Mouse (Mus musculus): ENCODE results near the gene Jpt1. TPM values are rescaled to one million over a fixed set of nuclear protein-coding genes. Genes with fewer than 3 reads are reported as not detected.
A peak's percentile ranks its signal among the peaks of the same experiment; 100 is the strongest.

Jpt1 gene
- total and polyA plus RNA-seq, 3 experiments: 110 to 116 (median 110) TPM

DNA sequence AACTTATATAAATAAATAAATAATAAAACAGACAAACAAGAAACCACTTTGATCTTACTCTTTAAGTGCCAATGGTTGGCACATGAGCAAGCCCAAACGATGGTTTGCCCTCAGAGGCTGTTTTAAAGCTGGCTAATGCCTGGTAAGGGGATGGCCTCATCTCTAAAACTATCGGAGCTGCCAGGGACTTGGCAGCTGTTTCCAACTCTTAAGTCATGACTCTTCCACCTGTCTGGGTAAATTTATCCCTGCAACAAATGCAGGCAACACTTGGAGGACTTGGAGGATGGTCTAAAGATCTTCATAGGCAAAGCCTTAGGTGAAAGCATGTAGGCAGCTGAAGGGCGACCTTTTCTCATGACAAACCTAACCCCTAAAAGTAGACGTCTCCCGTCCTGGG, 2.8 kb upstream of the Jpt1 start:
- no peaks in the 10 kb centered on the region for H3K36me3 ChIP-seq (ENCODE audit: control insufficient read depth, insufficient read depth, low read length)
- intact Hi-C loops (cut with DNase I): no loop called here

DNA sequence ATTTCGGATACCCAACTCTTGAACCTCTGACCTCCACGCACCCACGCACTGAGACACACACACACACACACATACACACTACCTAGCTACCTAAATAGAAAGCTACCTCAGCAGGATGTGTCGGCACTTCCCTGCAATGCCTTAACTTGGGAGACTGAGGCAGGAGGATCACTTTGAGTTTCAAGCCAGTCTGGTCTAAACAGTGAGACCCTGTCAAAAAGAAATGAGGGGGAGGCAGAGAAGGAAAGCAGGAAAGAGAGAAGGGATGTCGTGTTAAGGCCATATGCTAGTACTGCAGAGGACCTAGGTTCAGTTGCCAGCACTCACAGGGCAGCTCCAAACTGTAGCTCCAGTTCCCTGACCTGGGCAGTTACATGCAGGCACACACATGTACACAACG, 834 bp upstream of the Jpt1 start:
- intact Hi-C loops (cut with DNase I): no loop called here

More for the DNA sequence above, 2.8 kb upstream of the Jpt1 start:
- WGBS: 80% methylated on average over 5 of the region's 5 CpGs
- Histone ChIP-seq H3K4me3 (no peak overlapping the region), H3K27ac (no peak overlapping the region), H3K27me3 (ENCODE audit: control insufficient read depth, insufficient read depth, low read length) (no peaks in the 10 kb centered on the region), H3K79me2 (replicated peaks; ENCODE audit: control insufficient read depth, insufficient read depth, low read length) (no peaks in the 10 kb centered on the region), H3K9ac (ENCODE audit: low read depth, low read length) (no peak overlapping the region), H3K4me1 (ENCODE audit: control insufficient read depth, insufficient read depth, low read length) (peaks cover 11% of the 10 kb centered on the region)
- no peak for TF ChIP-seq POLR2A (IDR thresholded peaks at IDR 0.05; ENCODE audit: insufficient read depth, low read depth, low read length)
- TF ChIP-seq CTCF (IDR thresholded peaks at IDR 0.05): no peak
- TF ChIP-seq EP300 (IDR thresholded peaks at IDR 0.05; ENCODE audit: insufficient read depth, low read depth, low read length): no peak
- no peak for DNase-seq

DNA sequence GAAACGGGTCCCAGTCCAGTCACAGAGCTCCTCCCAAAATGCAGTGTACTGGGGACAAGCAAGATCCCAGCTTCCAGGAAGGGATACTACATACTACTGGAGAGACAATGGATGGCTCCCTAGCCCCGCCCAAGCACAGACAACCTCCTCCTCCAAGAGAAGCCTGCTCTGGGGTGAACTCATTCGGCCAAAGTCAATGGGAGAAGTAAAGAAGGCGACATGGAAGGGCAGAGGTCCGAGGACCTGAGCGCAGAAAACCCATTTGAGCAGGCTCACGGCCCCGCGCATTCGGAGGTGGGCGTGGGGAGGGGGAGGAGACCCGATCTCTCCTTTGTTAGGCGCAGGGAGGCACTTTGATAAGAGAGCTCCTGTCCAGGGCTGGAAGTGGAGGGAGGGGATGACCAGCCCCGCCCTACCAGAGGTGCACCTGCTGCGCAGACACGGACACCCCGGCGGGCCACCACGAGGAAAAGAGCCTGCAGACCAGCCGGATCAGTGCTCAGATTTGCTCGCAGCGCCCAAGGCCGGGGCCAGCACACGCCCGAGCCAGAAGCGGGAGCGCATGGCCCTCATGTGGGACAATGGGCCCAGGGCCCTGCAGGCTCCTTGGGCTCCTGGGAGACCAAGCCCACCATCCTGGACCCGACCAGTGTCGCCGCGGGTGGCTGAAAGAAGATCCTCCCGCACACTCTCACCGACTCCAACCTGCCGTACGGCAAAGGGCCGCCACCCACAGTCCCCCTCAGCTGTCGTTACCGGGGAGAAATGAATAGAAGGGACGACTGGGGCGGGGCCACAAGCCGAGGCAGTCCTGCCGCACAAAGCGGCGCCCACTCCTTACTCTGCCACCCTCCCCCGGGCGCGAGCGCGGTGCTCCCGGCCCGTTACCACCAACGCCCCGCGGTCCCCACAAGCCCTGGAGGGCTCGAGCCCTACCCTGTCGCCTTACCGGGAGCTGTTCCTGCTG, 633 bp downstream of the Jpt1 start:
- DNase-seq: peak in 1 of 2 experiments; percentile 53
- Histone ChIP-seq H3K79me2 (replicated peaks; ENCODE audit: control insufficient read depth, insufficient read depth, low read length) (no peaks in the 10 kb centered on the region; the same call in 1 of the 2 replicates), H3K4me1 (ENCODE audit: control insufficient read depth, insufficient read depth, low read length) (peaks cover 18% of the 10 kb centered on the region), H3K36me3 (ENCODE audit: control insufficient read depth, insufficient read depth, low read length) (no peaks in the 10 kb centered on the region), H3K27me3 (ENCODE audit: control insufficient read depth, insufficient read depth, low read length) (no peaks in the 10 kb centered on the region), H3K4me3 (peak overlapping the region; percentile 94), H3K9ac (ENCODE audit: low read depth, low read length) (peak overlapping the region; percentile 90), H3K27ac (peak overlapping the region; percentile 75)
- under 1% methylated on average over 57 of the region's 57 CpGs for WGBS
- TF ChIP-seq EP300 (IDR thresholded peaks at IDR 0.05; ENCODE audit: insufficient read depth, low read depth, low read length) (no peak), POLR2A (IDR thresholded peaks at IDR 0.05; ENCODE audit: insufficient read depth, low read depth, low read length) (no peak), CTCF (IDR thresholded peaks at IDR 0.05) (no peak)
- intact Hi-C loops (cut with DNase I): loop anchor here (1.0 to 2.0 kb wide), 2 partner anchors 22 to 23 kb away; partner anchors contain the start of gene Nt5c

More for the DNA sequence above, 834 bp upstream of the Jpt1 start:
- H3K27me3 ChIP-seq (ENCODE audit: control insufficient read depth, insufficient read depth, low read length): no peaks in the 10 kb centered on the region
- no peaks in the 10 kb centered on the region; the same call in 1 of the 2 replicates for H3K79me2 ChIP-seq (replicated peaks; ENCODE audit: control insufficient read depth, insufficient read depth, low read length)
- H3K9ac ChIP-seq (ENCODE audit: low read depth, low read length): no peak overlapping the region
- no peak overlapping the region for H3K4me3 ChIP-seq
- WGBS: 63% methylated on average over 6 of the region's 6 CpGs
- no peak overlapping the region for H3K27ac ChIP-seq
- H3K36me3 ChIP-seq (ENCODE audit: control insufficient read depth, insufficient read depth, low read length): no peaks in the 10 kb centered on the region
- TF ChIP-seq EP300 (IDR thresholded peaks at IDR 0.05; ENCODE audit: insufficient read depth, low read depth, low read length) (no peak), CTCF (IDR thresholded peaks at IDR 0.05) (no peak), POLR2A (IDR thresholded peaks at IDR 0.05; ENCODE audit: insufficient read depth, low read depth, low read length) (no peak)
- no peak for DNase-seq
- H3K4me1 ChIP-seq (ENCODE audit: control insufficient read depth, insufficient read depth, low read length): peaks cover 13% of the 10 kb centered on the region

DNA sequence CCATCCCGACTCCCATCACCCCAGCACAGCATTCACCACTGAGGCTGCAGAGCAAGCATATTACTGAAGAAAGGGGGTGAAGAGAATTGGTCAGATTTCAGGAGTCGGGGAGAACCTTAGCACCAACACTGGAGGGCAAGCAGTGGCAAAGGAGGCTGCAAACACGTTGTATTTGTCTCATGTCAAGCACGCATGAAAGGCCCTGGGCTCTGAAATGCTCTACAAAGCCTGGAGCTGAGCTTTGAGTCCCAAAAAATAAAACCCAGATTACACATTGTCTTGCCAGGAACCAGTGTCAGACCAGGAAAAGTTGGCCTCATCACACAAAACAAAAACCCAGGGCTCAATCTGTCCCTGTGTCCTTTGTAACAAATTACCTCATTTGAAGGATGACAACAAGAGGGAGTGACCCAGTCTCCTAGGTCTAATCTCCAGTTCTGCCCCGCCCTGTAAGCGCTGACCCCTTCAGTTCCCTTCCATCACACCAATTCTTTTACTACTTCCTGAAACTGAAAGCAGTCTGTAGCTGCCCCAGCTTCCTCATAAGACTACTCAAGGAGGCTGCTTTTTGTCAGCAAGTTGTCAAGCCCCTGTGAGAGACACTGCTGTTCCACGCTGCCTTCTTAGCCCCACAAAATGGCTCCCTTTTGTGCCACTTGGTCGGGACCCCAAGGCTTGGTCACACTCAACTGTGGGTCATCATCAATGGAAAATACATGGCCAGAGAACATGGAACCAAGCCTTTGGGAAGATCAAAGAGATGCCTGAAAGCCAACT, 1.6 kb downstream of the Jpt1 start:
- 0 out of 2 replicates have a peak, but pooled peaks have one; percentile 45 for TF ChIP-seq POLR2A (IDR thresholded peaks at IDR 0.05; ENCODE audit: insufficient read depth, low read depth, low read length)
- no peak for TF ChIP-seq EP300 (IDR thresholded peaks at IDR 0.05; ENCODE audit: insufficient read depth, low read depth, low read length)
- TF ChIP-seq CTCF (IDR thresholded peaks at IDR 0.05): no peak
- Histone ChIP-seq H3K4me1 (ENCODE audit: control insufficient read depth, insufficient read depth, low read length) (peaks cover 18% of the 10 kb centered on the region), H3K36me3 (ENCODE audit: control insufficient read depth, insufficient read depth, low read length) (no peaks in the 10 kb centered on the region), H3K4me3 (peak overlapping the region; percentile 94), H3K9ac (ENCODE audit: low read depth, low read length) (peak overlapping the region; percentile 90; the same call in 1 of the 2 replicates), H3K27me3 (ENCODE audit: control insufficient read depth, insufficient read depth, low read length) (no peaks in the 10 kb centered on the region), H3K79me2 (replicated peaks; ENCODE audit: control insufficient read depth, insufficient read depth, low read length) (no peaks in the 10 kb centered on the region; the same call in 1 of the 2 replicates), H3K27ac (peak overlapping the region; percentile 75)
- intact Hi-C loops (cut with DNase I): loop anchor here (2.0 kb wide), 1 partner anchor 22 kb away; the partner anchor contains the start of gene Nt5c
- peak in 1 of 2 experiments; percentile 61 for DNase-seq
- WGBS: 19% methylated on average over 8 of the region's 8 CpGs

DNA sequence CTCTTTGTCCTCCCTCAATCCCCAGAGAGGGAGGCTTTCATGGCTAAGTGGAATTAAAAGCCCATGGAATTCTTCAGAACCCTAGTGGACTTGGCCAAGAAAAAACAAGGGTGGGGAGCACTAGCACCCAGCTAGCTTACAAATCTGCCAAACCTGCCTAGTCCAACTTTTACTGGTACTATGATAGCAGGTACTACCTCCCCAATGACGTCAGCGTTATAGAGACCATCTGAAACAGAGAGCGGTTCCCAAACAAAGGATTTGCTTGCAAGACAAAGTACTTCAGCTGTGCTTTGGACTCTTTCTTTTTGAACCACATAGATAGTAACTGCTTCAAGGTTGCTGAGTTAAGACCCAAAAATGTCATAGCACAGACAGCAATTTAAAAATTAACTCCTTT, 2.2 kb downstream of the Jpt1 start:
- peaks cover 18% of the 10 kb centered on the region for H3K4me1 ChIP-seq (ENCODE audit: control insufficient read depth, insufficient read depth, low read length)
- H3K27me3 ChIP-seq (ENCODE audit: control insufficient read depth, insufficient read depth, low read length): no peaks in the 10 kb centered on the region
- no peak overlapping the region for H3K4me3 ChIP-seq
- WGBS: 41% methylated on average over 3 of the region's 3 CpGs
- H3K9ac ChIP-seq (ENCODE audit: low read depth, low read length): no peak overlapping the region
- H3K36me3 ChIP-seq (ENCODE audit: control insufficient read depth, insufficient read depth, low read length): no peaks in the 10 kb centered on the region
- H3K79me2 ChIP-seq (replicated peaks; ENCODE audit: control insufficient read depth, insufficient read depth, low read length): no peaks in the 10 kb centered on the region; the same call in 1 of the 2 replicates
- no peak for DNase-seq
- intact Hi-C loops (cut with DNase I): loop anchor here (2.0 kb wide), 1 partner anchor 21 kb away; the partner anchor contains the start of gene Nt5c
- TF ChIP-seq POLR2A (IDR thresholded peaks at IDR 0.05; ENCODE audit: insufficient read depth, low read depth, low read length): no peak
- no peak for TF ChIP-seq EP300 (IDR thresholded peaks at IDR 0.05; ENCODE audit: insufficient read depth, low read depth, low read length)
- no peak for TF ChIP-seq CTCF (IDR thresholded peaks at IDR 0.05)
- peak overlapping the region; percentile 75 for H3K27ac ChIP-seq

Measured in heart, adult 2 months (tissue).